In the genomic region with DNA sequence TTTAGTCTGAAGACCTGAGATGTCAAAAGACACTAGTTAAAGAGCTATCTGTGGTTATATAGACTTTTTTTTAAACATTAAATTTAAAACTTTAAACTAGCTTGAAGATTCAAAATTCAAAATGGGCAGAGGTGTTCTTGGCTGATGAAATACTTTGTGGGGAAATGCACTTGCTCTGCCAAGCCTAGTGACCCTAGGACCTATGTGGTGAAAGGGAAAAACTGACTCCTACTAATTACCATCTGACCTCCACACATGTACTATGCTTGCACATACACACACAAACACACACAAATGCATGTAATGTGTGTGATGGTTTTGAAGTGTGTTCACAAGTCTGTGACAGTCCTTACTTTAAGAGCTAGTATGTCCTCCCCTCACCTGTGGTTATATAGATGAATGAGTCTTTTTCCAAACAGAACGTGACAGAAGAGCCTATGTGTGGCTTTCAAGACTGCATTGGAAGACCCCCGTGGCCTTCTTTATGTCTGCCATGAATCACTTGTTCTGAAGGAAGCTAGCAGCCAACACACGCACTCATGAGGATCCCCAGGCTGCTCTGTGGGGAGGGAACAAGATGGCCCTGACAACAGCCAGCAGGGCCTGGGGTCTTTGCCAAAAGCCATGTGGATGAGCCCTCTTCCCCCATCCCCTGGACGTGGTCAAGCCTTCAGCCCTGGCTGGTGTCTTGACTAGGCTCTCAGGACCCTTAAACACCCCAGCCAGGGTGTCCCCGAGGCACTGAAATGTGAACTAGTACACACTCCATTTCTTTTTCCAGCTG, we compare ENCODE assay signal across 20 mouse cellular contexts. TPM values are rescaled to one million over a fixed set of nuclear protein-coding genes. Genes with fewer than 3 reads are reported as not detected.
"Had no signal": no experiment of that assay in that cellular context is flagged by ENCODE, and none has a peak within 500 bp of the region (broad histone marks: within the 10 kb centered on the region; RNA-seq: fewer than 3 reads in every experiment).

No protein-coding gene starts in this region.

- H3K4me3 ChIP-seq: layer of hippocampus, adult 2 months; limb, embryonic 10.5 days; limb, embryonic 13.5 days; liver, embryonic 15.5 days had no signal

- H3K9ac ChIP-seq: limb, embryonic 13.5 days; liver, embryonic 15.5 days had no signal

- H3K4me1 ChIP-seq: liver, embryonic 15.5 days had no signal

- H3K36me3 ChIP-seq: limb, embryonic 10.5 days; limb, embryonic 13.5 days; liver, embryonic 15.5 days had no signal

- DNase-seq: kidney, adult 8-10 months; layer of hippocampus, adult 9-11 months; liver; lung, adult 2 months; lung, postnatal 14 days; lung, postnatal 4 days; midbrain, embryonic 14.5 days; thymus, adult 18-20 months; thymus, postnatal 36 days had no signal

- H3K27me3 ChIP-seq: limb, embryonic 13.5 days; liver, embryonic 15.5 days had no signal

- H3K4me2 ChIP-seq: limb, embryonic 13.5 days; liver, embryonic 15.5 days; midbrain, embryonic 11.5 days had no signal

- H3K9me3 ChIP-seq: limb, embryonic 10.5 days; limb, embryonic 13.5 days; liver, embryonic 15.5 days had no signal

- H3K27ac ChIP-seq: layer of hippocampus, adult 2 months; limb, embryonic 10.5 days; limb, embryonic 13.5 days; liver, embryonic 15.5 days had no signal

RNA-seq across cellular contexts. Expression of gene Sowahb, which starts 11.5 kb away (rescaled TPM):
- total RNA-seq: megakaryocyte progenitor cell, adult 5-6 weeks; megakaryocyte-erythroid progenitor cell, adult 5-6 weeks had no signal
- polyA plus RNA-seq: midbrain, embryonic 14.5 days; midbrain, postnatal 0 days; neural tube, embryonic 14.5 days; spleen, adult 2 months; testis, adult 2 months had no signal
